Mouse (Mus musculus) adrenal gland, postnatal 4 days (tissue): ENCODE results near the gene Clpp. TPM values are rescaled to one million over a fixed set of nuclear protein-coding genes. Genes with fewer than 3 reads are reported as not detected.

Source experiments
- DNase-seq, 2 experiments: peaks; one replicate each; pipeline ENCODE4 v3.0.0; 2021 to 2022; ENCODE audit warnings: low spot score in 2 of 2, mixed read lengths in 2 of 2
- long read RNA-seq, 2 experiments: library from polyadenylated mRNA; stranded (forward); transcript quantifications; one replicate each; pipeline ENCODE4 v2.0.0; 2021
- total RNA-seq, 2 experiments: library from RNA; stranded (reverse); gene quantifications; 2 replicates each; pipeline ENCODE4 v1.2.3; 2021

Clpp gene
- total RNA-seq, result 10 to 100 TPM; 79.6 to 82.7 TPM
- long read RNA-seq, experiment 1, transcript Clpp-201 (6 exons, 983 nt), result major isoform, 95 of 108 reads
- long read RNA-seq, experiment 1, partial matches to known transcripts, result 4 of 108 reads
- long read RNA-seq, experiment 1, other reads (novel, unspliced or antisense), result 7 of 108 reads
- long read RNA-seq, experiment 2, transcript Clpp-201 (6 exons, 983 nt), result major isoform, 95 of 113 reads
- long read RNA-seq, experiment 2, partial matches to known transcripts, result 12 of 113 reads
- long read RNA-seq, experiment 2, other reads (novel, unspliced or antisense), result 3 of 113 reads

GRCm38 (mm10) chr17:56990115-56990746 is at the start of gene Clpp:
TSS of gene Clpp (plus strand) at chr17:56990305.
- peak; percentile 71 to 80 for DNase-seq

DNA sequence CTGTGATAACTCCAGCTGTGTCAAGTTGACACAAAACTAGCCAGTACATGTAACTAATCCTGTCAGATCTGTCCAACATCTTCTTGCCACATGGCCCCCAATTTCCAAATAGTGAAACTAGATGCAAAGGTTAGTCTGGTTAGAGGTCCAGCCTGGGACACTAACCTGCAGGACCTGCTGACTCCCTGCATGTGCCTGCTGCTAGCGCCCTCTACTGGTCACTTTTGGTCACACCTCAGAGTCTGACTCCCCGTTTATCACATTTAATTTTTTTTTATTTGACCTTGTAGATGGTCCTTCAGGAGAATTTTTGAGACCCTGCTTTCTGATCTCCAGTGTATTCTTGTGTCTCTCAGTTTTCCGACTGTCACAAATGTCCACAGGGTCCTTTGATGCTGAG is 39.2 kb upstream of the Clpp start:
- DNase-seq, result no peak

DNA sequence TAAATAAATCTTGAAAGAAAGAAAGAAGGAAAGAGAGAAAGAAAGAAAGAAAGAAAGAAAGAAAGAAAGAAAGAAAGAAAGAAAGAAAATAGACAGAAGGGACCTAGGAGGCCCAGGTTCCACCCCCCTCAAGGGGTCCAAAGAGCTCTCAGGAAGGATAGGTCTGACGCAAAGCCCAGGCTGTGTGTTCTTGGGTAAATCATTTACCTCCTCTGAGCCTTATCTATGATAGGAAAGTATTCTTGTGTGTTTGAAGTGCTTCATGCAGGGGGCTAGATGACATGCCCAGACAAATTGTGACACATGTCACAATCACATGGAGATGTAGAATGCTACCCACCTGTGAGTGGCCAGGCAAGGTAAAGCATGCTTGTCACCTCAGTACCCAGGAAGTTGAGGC is 37.5 kb upstream of the Clpp start:
- no peak for DNase-seq

- DNase-seq, result no peak
These were observed 35.2 kb upstream of the Clpp start for GRCm38 (mm10) chr17:56954871-56955270.

DNA sequence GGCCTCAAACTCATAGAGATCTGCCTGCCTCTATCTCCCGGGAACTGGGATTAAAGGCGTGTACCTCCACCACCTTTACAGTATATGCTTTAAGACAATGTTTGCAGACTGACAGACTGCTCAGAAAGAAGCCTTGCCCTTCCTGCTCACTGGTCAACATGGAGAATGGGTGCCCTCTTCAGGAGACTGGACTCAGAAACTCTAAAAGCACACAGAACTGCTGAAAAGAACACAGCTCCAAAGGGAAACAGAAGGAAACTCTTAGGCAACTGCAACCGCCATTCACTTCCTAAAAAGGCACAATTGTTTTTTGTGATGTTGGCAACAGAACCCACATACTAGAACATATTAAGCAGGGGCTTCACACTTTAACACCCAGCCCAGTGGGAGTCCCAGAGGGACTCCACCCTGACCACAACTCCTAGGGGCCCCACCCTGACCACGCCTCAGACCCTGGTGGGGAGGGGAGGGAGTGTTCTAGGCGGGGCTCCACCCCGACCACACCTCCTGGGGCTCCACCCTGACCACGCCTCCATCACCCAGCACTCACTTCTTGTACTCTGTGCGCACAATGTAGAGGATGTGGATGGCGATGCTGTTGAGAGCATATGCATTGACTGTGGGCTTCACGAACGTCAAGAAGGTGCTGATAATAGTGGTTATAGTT is 32.2 kb upstream of the Clpp start:
- DNase-seq, result no peak

DNA sequence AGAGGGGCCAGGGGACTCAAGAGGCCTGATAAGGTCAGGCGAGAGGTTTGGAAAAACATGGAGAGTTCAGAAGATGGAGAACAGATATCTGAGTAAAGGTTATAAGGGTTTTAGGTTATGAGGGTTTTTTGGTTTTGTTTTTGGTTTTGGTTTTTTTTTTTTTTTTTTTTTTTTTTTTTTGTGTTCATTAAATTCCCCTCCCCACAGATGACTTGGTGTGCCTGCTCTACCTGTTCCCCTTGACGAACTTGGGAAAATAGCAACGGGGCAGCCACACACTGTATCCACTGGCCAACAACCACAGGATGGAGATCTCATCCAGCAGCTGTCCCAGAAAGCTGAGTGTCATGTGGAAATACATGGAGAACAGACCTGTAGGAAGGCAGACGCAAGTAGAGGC is 31.4 kb upstream of the Clpp start:
- no peak for DNase-seq

GRCm38 (mm10) chr17:56961880-56962279 is 28.2 kb upstream of the Clpp start:
- no peak for DNase-seq

DNA sequence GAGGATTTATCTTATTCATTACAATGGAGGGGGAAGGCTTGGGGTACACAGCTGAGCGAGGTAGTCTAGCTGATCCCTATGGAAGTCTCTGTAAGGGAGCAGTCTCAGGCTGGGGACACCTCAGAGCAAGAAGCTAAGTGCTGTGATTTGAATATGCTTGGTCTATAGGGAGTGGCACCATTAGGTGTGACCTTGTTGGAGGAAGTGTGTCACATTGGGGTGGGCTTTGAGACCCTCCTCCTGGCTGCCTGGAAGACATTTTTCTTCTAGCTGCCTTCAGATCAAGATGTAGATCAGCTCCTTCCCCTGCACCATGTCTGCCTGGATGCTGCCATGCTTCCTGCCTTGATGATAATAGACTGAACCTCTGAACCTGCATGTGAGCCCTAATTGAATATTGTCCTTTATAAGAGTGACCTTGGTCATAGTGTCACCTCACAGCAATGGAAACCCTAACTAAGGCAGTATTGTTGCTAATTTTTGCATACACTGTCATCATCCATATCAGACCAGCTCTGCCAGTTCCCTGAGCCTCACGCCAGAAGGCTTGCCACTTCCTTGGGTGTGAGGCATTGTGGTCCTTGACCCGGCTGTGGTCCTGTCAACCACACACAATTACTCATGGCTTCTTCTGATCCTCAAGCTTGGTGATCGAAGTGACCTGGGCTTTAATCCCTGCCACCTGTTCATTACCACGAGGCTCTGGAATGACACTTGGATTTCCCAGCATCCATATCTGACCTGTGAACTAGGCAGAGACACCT is 27.3 kb upstream of the Clpp start:
- no peak for DNase-seq

DNA sequence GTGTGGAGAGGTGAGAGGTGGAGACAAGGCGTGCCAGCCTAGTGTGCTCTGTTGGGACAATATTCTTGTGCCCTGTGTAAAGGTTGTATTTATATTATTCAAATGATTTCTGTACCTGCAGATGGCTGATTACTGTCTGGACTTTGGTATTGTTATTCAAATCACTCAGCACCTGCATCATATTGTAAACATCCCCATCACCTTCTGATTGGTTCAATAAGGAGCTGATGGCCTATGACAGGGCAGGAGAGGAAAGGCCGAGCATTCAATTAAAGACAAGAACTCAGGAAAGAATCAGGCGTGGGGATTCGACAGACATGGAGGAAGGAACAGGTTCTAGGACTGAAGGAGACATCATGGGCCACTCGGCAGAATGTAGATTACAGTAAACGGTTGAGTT is 26.5 kb upstream of the Clpp start:
- no peak for DNase-seq

- DNase-seq, result no peak
These were observed 20.8 kb upstream of the Clpp start for GRCm38 (mm10) chr17:56969321-56969720.

- DNase-seq, result no peak
These were observed 20.0 kb upstream of the Clpp start for GRCm38 (mm10) chr17:56970081-56970480.

DNA sequence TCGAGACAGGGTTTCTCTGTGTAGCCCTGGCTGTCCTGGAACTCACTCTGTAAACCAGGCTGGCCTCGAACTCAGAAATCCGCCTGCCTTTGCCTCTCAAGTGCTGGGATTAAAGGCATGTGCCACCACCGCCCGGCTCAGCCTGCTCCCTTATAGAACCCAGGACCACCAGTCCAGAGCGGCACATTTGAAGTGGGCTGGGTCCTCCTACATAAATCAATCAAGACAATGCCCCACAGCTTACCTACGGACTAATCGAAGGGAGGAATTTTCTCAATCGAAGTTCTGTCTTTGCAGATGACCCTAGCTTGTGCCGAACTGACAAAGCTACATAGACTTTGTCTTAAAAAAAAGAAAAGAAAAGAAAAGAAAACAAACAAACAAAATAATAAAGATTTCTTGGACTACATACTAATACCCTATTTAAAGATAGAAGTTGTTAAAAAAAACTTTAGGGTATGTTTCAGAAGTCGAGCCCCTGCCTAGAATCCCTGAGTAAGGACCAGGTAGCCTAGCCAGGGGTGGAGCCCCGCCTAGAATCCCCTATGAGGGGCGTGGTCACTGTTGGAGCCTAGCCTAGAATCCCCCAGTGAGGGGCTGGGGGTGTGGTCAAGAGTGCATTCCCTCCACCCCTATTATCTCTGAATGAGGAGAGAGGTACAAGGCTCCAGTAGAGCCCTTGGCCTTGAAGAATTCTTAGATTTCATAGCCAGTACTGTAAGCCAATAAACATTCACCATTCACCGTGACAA is 16.0 kb upstream of the Clpp start:
- no peak for DNase-seq

GRCm38 (mm10) chr17:56974708-56975240 is 15.3 kb upstream of the Clpp start:
- no peak for DNase-seq

GRCm38 (mm10) chr17:56975391-56975790 is 14.7 kb upstream of the Clpp start:
- no peak for DNase-seq

GRCm38 (mm10) chr17:56976531-56977390 is 13.3 kb upstream of the Clpp start:
- DNase-seq, result no peak

GRCm38 (mm10) chr17:56979524-56979923 is 10.6 kb upstream of the Clpp start:
- DNase-seq, result no peak

DNA sequence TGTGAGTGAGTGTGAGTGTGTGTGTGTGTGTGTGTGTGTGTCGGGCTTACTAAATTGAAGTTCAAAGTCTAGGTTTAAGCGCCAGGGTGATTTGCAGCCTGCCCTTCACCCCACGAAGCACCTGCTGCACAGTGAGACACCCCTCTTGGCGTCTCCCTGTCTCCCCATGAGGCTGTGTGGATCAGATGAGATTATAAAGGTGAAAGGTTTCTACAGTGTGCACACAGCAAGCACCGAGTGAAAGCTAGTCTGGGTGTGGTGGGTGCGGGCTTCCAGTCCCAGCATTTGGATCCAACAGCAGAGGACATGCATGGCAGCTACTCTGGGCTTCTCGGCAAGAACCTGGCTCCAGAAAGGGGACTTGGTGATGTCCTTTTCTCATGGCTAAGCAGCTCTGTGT is 9.1 kb upstream of the Clpp start:
- no peak for DNase-seq

- no peak for DNase-seq
These were observed 8.1 kb upstream of the Clpp start, which contains the start of gene Acer1 for GRCm38 (mm10) chr17:56982013-56982412. TSS of gene Acer1 (minus strand) at chr17:56982126.

DNA sequence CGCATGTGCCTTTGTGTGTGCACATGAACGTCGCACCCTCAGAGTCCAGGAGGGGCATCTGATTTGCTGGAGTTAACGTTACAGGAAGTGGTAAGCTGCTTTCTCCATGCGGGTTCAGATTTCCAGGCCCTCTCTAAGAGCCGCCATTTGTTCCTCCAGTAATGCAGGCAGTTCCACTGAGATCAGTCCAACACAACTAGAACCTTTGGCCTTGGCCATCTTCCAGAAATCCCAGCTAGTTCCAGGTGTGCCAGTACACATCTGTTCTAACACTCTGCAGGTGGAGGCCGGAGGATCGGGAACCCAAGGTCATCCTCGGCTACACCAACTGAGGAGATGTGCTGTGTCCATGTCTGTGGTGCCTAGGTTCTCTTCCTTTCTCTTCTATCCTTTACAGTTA is 5.2 kb upstream of the Clpp start:
- no peak for DNase-seq

GRCm38 (mm10) chr17:56985656-56986055 is 4.4 kb upstream of the Clpp start:
- no peak for DNase-seq
